Mouse (Mus musculus): ENCODE results near the gene Tceal3.
A peak's percentile ranks its signal among the peaks of the same experiment; 100 is the strongest.
"Not testable (repeated sequence)": the region's sequence is repeated elsewhere in the genome, so short reads cannot be mapped to it uniquely, and the experiment has no call there.

Tceal3 gene

DNA sequence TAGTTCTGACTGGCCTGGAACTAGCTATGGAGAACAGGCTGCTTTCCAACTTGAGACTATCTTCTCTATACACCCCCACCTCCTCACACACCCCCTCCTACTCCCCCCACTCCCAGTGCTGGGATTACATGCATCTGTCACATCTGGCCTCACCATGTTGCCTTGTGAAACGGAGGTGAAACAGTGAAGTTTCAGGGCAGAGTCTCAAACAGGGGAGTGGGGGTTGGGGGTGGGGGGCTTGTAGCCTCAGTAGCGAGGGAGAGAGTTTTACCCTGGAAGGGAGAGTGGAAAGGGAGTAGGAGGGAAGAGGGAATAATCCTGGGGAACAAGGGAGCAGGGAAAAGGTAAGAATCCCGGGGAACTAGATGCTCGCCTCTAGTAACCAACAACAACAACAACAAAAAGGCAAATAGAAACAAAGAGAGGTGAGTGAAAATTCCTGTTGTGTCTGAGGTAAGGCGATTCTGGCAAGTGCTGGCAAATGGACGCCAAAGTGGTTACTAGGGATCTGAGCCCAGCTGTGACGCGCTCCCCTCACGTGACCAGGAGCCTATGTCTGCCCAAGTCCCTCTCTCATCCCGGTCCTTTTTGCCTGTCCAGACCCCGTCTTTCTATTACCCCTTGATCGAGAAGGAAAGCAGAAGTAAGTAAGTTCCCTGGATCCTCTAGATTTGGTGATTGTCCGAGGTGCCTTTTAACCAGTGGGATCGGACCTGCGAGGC is 117.0 kb downstream of the Tceal3 start, which contains the start of gene Tceal1:
Gene Tceal1 (plus strand): TSS at position 537 of the 722 bp plus-strand sequence.
- DNase-seq (ENCODE audit: low read depth, low spot score), result peak; percentile 63

DNA sequence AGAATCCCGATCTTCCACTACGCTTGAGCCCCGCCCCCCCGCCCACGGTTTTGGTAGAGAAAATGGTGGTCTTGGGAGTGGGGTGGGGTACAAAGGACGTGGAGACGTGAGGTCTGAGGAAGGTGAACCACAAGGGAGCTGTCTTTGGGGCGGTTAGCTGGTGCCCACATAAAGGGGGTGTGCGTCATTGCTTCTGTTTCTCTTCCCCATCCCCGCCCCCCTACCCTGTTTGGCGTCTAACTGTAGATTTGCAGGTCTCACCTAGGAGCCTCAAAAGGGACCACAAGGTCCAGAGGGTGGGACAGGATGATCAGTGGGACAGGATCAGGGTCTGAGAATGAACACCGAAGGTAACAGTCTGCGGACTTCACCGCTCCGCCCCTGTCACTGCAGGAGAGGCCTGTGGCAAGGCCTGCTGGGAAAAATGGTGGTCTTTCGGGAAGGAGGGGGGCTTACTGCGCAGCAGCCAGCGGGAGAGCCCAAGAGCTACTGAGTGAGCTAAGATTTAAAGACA is 117.6 kb downstream of the Tceal3 start:
- DNase-seq (ENCODE audit: low read depth, low spot score), result peak; percentile 54

- DNase-seq (ENCODE audit: low read depth, low spot score), result peak; percentile 6
Observed at GRCm38 (mm10) chrX:136708782-136709181, 118.1 kb downstream of the Tceal3 start.

- not testable (repeated sequence) for DNase-seq (ENCODE audit: low read depth, low spot score)
Observed at GRCm38 (mm10) chrX:136714742-136715474, 124.3 kb downstream of the Tceal3 start.

Data from mesoderm, embryonic 11.5 days (tissue).